Mouse (Mus musculus) duodenum, adult 2 months (tissue): ENCODE results near the gene Hmga1b. TPM values are rescaled to one million over a fixed set of nuclear protein-coding genes. Genes with fewer than 3 reads are reported as not detected.

Source experiments
- polyA plus RNA-seq: library from polyadenylated mRNA; depleted of rRNA; stranded (reverse); fragments of >200 nt; gene quantifications from 2 replicates; pipeline ENCODE4 v1.2.3, GENCODE M21; 2012; ENCODE audit warnings: low replicate concordance; rRNA removed

Gene Hmga1b
- polyA plus RNA-seq = 1.4 and 3.2 TPM in 2 replicates

GRCm38 (mm10) chr11:120762672-120763041 is at the start of gene Hmga1b:
Gene Hmga1b, plus strand, starts transcription at chr11:120762794.

DNA sequence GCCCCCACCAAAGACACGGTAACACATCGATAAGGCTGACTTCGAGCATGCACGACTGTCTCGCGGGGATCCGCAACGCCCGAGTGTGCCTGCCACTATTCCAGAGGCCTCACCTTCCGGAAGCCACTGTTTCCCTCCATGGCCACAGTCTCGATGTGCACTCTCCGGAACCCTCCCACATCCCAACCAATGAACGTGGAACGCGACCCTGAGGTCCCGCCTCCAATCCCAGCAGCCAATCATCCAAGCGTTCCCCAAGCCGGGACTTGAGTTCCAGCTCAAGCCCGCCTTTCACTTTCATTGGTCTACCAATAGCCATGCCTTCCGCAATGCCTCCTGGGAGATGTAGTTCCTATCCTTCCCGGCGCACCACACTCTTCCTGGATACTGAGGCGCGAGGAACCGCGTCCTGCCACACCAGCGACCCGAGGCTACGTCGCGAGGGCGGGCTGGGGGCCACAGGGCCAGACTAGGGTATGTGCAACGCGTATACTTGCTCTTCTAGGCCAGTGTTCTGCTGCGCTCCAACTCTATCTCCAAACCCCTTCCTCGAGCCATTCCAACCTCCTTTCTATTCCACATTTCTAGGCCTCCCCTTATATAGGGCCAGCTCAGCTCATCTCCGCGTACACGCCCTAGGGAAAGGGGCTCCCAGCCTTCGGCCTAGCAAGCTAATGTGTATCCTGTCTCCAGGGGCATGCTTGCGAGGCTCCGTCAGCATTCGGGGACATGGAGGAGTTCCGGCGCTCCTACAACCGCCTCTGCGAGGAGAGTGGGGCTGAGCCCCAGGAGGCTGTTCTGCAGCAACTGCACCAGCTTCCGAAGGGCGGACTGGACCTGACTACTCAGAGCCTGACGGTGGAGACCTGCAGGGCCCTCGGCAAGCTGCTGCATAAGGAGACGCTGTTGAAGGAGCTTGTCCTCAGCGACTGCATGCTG is 48.7 kb upstream of the Hmga1b start, which contains the start of the genes Cenpx and Lrrc45:
Gene Cenpx, minus strand, starts transcription at position 159 of the 939 bp plus-strand sequence.
Gene Lrrc45, plus strand, starts transcription at position 346 of the 939 bp plus-strand sequence.

DNA sequence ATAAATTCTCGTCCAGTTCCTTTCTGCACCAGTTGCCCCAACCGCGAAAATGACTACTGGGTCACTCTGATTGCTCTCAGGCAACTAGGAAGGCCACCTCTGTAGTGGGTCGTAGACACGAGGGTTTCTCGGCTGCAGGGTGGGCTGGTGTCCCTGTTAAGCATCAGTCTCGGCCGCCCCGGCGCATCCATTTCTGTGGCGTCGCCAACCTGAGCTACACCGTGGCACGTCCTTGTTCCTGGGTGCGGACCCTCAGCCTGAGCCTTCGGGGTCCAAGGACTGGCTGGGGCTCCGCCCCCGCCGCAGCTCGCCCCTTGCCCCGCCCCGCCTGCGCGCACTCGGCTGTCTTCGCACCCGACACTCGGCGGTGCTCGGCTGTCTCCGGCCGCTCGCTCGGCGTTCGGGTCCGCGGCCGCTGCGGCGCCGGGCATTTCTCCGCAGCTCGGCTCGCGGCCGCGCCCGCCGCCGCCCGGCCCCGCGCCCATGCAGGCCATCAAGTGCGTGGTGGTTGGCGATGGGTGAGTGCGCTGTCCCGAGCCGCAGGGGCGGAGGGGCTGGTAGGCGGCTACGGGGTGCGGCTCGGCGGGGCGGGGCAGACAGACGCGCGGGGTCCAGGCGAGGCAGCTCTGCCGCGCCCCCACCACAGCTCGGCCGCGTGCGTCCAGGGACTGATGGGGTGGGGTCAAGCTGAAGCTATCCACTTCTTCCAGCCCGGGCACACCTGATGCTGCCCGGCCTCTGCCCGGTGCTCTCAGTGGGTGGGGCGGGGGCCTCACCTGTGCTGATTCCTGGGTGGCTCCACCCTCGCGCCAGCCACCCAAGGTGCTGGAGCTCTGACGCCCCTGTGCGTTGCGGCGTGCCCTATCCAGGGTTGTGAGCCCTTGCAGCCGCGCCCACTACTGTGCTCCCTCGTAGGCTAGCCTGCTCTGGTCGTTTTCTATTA is 41.2 kb upstream of the Hmga1b start, which contains the start of gene Rac3:
Gene Rac3, plus strand, starts transcription at position 347 of the 943 bp plus-strand sequence.

GRCm38 (mm10) chr11:120727169-120727527 is 35.4 kb upstream of the Hmga1b start, which contains the start of gene Dcxr:
Gene Dcxr, minus strand, starts transcription at chr11:120727281.

DNA sequence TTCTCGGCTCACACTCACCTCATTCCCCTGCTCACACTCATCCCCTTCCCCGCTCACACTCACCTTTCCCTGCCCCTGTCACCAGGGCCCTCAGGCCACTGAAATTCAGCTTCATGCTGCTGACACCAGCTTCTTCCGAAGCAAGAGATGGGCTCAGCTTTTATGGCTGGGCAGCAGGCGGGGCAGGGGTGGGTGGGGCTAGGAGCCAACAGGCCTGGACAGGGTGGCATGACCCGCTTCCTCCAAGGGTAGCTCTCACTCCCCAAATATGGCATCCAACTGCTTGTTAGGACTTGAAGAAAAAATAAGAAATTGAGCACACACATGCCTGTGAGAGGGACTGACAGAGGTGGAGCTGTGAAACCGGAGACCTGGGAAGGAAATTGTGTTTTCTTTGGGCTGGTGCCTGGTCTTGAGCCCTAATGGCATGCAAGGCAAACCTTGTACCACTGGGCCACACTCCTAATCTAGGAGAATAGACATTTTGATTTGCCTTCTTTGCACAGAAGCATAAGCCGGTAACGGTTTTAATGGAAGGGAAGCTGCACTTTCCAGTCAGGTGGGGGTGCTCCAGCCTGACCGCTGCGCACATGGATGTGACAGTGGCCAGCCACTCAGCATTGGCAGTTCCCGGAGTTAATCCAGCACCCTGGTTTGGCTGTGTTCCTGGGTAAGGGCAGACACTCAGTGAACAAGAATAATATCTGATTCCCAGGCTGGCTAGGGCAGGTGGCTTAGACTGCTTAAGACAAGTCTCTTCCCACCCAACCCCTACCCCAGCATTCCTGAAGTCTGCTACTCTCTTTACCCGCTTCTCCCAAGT is 30.5 kb upstream of the Hmga1b start, which contains the start of gene Cbr2:
Gene Cbr2, minus strand, starts transcription at position 257 of the 823 bp plus-strand sequence.

DNA sequence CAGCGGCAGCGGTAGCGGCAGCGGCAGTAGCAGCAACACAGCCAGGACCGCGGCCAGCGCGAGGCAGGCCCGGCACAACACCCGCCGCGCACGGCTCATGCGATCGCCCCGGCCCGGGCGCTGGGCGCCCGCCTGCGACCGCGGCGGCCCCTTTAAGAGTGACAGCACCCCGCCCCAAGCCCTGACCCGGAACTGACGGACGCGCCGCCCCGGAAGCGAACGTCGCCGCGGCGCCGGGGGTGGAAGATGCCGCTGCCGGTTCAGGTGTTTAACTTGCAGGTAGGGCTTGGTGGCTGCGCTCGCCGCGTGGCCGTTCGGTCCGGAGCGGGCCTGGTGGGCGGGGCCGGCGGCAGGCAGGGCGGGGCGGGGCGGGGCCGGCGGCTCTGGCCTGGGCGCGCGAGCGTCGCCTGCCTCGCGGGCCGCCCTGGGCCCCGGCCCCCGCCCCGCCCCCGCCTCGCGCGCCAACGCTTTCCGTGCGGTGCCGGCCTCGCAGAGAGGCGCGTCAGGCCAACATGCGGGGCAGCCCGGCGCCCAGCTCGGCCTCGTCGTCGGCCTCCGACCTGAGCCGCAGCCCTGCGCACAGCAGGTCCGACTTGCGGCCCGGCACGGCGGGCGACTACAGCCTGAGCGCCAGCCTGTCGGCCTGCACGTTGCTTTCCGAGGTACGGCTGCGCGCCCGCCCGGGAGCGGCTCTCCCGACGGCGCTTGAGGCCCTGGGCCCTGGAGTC is 21.6 kb downstream of the Hmga1b start, which contains the start of the genes Rfng and Gps1:
Gene Rfng, minus strand, starts transcription at position 144 of the 728 bp plus-strand sequence.
Gene Gps1, plus strand, starts transcription at position 209 of the 728 bp plus-strand sequence.

GRCm38 (mm10) chr11:120795756-120796613 is 33.4 kb downstream of the Hmga1b start, which contains the start of gene Dus1l:
Gene Dus1l, minus strand, starts transcription at chr11:120796403.

Other genes with a start within 250 kb of the Hmga1b start
- 1.7 and 2.5 TPM in 2 replicates for gene Gcgr, start 232.1 kb upstream of the Hmga1b start, polyA plus RNA-seq
- 28.4 and 38.6 TPM in 2 replicates for gene Mcrip1, start 213.1 kb upstream of the Hmga1b start, polyA plus RNA-seq
- gene Ppp1r27, start 211.7 kb upstream of the Hmga1b start, polyA plus RNA-seq = not detected in 2 replicates
- 428 and 758 TPM in 2 replicates for gene P4hb, start 189.5 kb upstream of the Hmga1b start, polyA plus RNA-seq
- 773 and 1,267 TPM in 2 replicates for gene Arhgdia, start 181.2 kb upstream of the Hmga1b start, polyA plus RNA-seq
- 10.3 and 18.4 TPM in 2 replicates for gene Alyref, start 164.4 kb upstream of the Hmga1b start, polyA plus RNA-seq
- 97.9 and 105 TPM in 2 replicates for gene Anapc11, start 164.4 kb upstream of the Hmga1b start, polyA plus RNA-seq
- 2.4 and 8.9 TPM in 2 replicates for gene Npb, start 154.3 kb upstream of the Hmga1b start, polyA plus RNA-seq
- gene Pcyt2, start 144.9 kb upstream of the Hmga1b start, polyA plus RNA-seq = 661 and 912 TPM in 2 replicates
- 89.3 and 105 TPM in 2 replicates for gene Sirt7, start 137.6 kb upstream of the Hmga1b start, polyA plus RNA-seq
- 29.6 and 39.6 TPM in 2 replicates for gene Mafg, start 129.2 kb upstream of the Hmga1b start, polyA plus RNA-seq
- gene Pycr1, start 119.0 kb upstream of the Hmga1b start, polyA plus RNA-seq = 7.4 and 36.8 TPM in 2 replicates
- gene Myadml2, start 114.6 kb upstream of the Hmga1b start, polyA plus RNA-seq = 0.45 and 0.62 TPM in 2 replicates
- 0.69 and 4.7 TPM in 2 replicates for gene Notum, start 101.6 kb upstream of the Hmga1b start, polyA plus RNA-seq
- gene Aspscr1, start 89.8 kb upstream of the Hmga1b start, polyA plus RNA-seq = 164 and 233 TPM in 2 replicates
- 68.1 and 86.7 TPM in 2 replicates for gene Cenpx, start 49.1 kb upstream of the Hmga1b start, polyA plus RNA-seq
- 19.5 and 23.4 TPM in 2 replicates for gene Lrrc45, start 48.9 kb upstream of the Hmga1b start, polyA plus RNA-seq
- 7.2 and 8.1 TPM in 2 replicates for gene Rac3, start 41.3 kb upstream of the Hmga1b start, polyA plus RNA-seq
- gene Dcxr, start 35.5 kb upstream of the Hmga1b start, polyA plus RNA-seq = 116 and 156 TPM in 2 replicates
- gene Cbr2, start 30.7 kb upstream of the Hmga1b start, polyA plus RNA-seq = 4.2 and 5.5 TPM in 2 replicates
- gene Rfng, start 21.4 kb downstream of the Hmga1b start, polyA plus RNA-seq = 94.9 and 139 TPM in 2 replicates
- gene Gps1, start 21.5 kb downstream of the Hmga1b start, polyA plus RNA-seq = 82.5 and 85.8 TPM in 2 replicates
- gene Dus1l, start 33.6 kb downstream of the Hmga1b start, polyA plus RNA-seq = 28.7 and 29.8 TPM in 2 replicates
- 195 and 525 TPM in 2 replicates for gene Fasn, start 61.8 kb downstream of the Hmga1b start, polyA plus RNA-seq
- 0.43 and 0.86 TPM in 2 replicates for gene Ccdc57, start 170.1 kb downstream of the Hmga1b start, polyA plus RNA-seq
- 35.6 and 82.7 TPM in 2 replicates for gene Slc16a3, start 185.7 kb downstream of the Hmga1b start, polyA plus RNA-seq
- 33.6 and 40.6 TPM in 2 replicates for gene Csnk1d, start 228.5 kb downstream of the Hmga1b start, polyA plus RNA-seq